Mouse (Mus musculus) cerebellum, adult 2 months (tissue): ENCODE measurements around the gene Prepl.

Experiments used
- CTCF ChIP-seq: fragments of 200-500 bp; IDR thresholded peaks from 2 replicates; pipeline ENCODE4 v1.5.1; 2011; ENCODE audit warnings: low read depth, mild to moderate bottlenecking, control low read depth, low read length, moderate library complexity, borderline replicate concordance; ENCODE audit not compliant: insufficient read depth
- POLR2A ChIP-seq: fragments of 200-500 bp; IDR thresholded peaks from 2 replicates; pipeline ENCODE4 v1.6.1; 2011; ENCODE audit warnings: low read length, control low read depth, borderline replicate concordance; ENCODE audit not compliant: insufficient read depth

- TF ChIP-seq CTCF: no peak
- no peak for TF ChIP-seq POLR2A
Observed at GRCm38 (mm10) chr17:85013485-85013884, 76.6 kb downstream of the Prepl start.
